ENCODE assay signal across 11 mouse cellular contexts in the genomic region with DNA sequence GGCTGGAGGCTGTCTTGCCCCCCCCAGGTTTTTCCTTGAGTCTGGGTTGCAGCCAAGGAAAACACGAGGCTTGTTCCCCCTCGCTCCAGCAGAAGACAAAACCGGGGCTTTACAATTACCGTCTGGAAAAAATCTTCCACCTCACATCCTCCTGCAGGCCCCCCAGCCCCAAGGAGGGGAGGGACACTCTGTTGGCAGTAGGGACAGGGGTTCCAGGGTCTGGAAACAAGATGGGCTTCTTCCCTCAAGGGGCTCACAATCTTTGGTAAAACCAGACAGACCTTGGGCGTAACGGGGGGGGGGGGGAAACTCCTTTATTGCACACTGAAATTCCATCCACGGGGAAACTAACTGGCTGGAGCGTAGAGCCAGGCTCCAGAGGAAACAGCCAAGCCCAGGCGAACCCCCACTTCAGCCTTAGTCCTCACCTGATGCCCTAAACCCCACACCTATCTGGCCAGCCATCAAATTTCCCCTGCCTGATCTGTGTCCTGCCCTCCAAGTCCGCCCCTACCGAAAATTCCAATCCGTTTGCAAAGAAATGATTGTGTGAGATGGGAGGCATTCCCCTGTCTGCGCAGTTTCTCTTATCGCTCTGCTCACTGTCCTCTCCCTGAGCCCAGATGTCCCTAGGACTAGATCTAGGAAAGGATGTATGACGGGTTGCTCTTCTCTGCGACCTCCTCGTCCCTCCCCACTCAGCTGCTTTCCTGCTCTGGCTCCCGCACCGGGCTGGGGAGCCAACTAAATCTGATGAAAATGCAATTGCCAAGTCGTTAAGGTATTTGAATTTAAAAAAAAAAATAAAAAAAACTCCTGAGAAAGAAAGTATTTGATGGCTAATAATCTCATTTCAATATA. TPM values are rescaled to one million over a fixed set of nuclear protein-coding genes. Genes with fewer than 3 reads are reported as not detected.
DNase-seq lines count a peak whose midpoint lies in the region; ATAC-seq and TF ChIP-seq lines count a peak whose summit lies in the region.
"Had no signal": no experiment of that assay in that cellular context is flagged by ENCODE, and none has a peak within 500 bp of the region (broad histone marks: within the 10 kb centered on the region; RNA-seq: fewer than 3 reads in every experiment).

No protein-coding gene starts in this region.

- H3K9me3 ChIP-seq in heart, embryonic 16.5 days (replicated peaks; ENCODE audit: control insufficient read depth, low read length): peaks cover 5% of the 10 kb centered on the region
- H3K9me3 ChIP-seq in E14TG2a.4 (ENCODE audit: low read length): peaks cover 12% of the 10 kb centered on the region
- no peaks in the 10 kb centered on the region for H3K9me3 ChIP-seq in embryonic facial prominence, embryonic 12.5 days
- 0 out of 2 replicates have a peak, but pooled peaks cover 4% of the 10 kb centered on the region for H3K9me3 ChIP-seq in midbrain, embryonic 12.5 days

- no peak for TF ChIP-seq CTCF in E14TG2a.4 (conservative IDR thresholded peaks at IDR 0.05; ENCODE audit: low read length)

- intact Hi-C loops in heart, postnatal 10 days (cut with DNase I): loop anchor here (5.0 kb wide), 1 partner anchor 242 kb away; no protein-coding TSS in a partner anchor

- no peaks in the 10 kb centered on the region for H3K36me3 ChIP-seq in heart, embryonic 16.5 days (ENCODE audit: control insufficient read depth, insufficient read depth)
- no peaks in the 10 kb centered on the region for H3K36me3 ChIP-seq in E14TG2a.4 (ENCODE audit: insufficient read depth, low read length)
- H3K36me3 ChIP-seq in embryonic facial prominence, embryonic 12.5 days: no peaks in the 10 kb centered on the region
- no peaks in the 10 kb centered on the region for H3K36me3 ChIP-seq in midbrain, embryonic 12.5 days

- H3K27me3 ChIP-seq in heart, embryonic 16.5 days (ENCODE audit: control insufficient read depth, insufficient read depth, low read length): peaks cover 54% of the 10 kb centered on the region
- H3K27me3 ChIP-seq in E14TG2a.4 (ENCODE audit: insufficient read depth, low read length): peaks cover 78% of the 10 kb centered on the region
- H3K27me3 ChIP-seq in embryonic facial prominence, embryonic 12.5 days: peaks cover 53% of the 10 kb centered on the region
- H3K27me3 ChIP-seq in midbrain, embryonic 12.5 days: peaks cover 67% of the 10 kb centered on the region

- no peak overlapping the region for H3K27ac ChIP-seq in heart, embryonic 16.5 days (ENCODE audit: low read length)
- H3K27ac ChIP-seq in embryonic facial prominence, embryonic 12.5 days: no peak overlapping the region
- no peak overlapping the region for H3K27ac ChIP-seq in midbrain, embryonic 12.5 days (replicated peaks)

- DNase-seq in heart, postnatal 10 days: no peak
- no peak for DNase-seq in right cerebral cortex, postnatal 25 days
- no peak for DNase-seq in layer of hippocampus, adult 9-10 months (ENCODE audit: low spot score)
- DNase-seq: heart, adult 18-20 months; kidney, adult 9 months; liver, postnatal 0 days had no signal

- H3K4me3 ChIP-seq in heart, embryonic 16.5 days (ENCODE audit: low read length): peak overlapping the region; percentile 30; the same call in 1 of the 2 replicates
- H3K4me3 ChIP-seq in E14TG2a.4 (replicated peaks; ENCODE audit: low read length): 0 out of 2 replicates have a peak overlapping the region, but pooled peaks have one; percentile 13
- H3K4me3 ChIP-seq in embryonic facial prominence, embryonic 12.5 days: no peak overlapping the region
- no peak overlapping the region for H3K4me3 ChIP-seq in midbrain, embryonic 12.5 days

- ATAC-seq in heart, embryonic 16.5 days (replicated peaks; ENCODE audit: extremely low read depth, insufficient read depth, low FRiP score): no peak
- ATAC-seq in embryonic facial prominence, embryonic 12.5 days (ENCODE audit: insufficient number of reproducible peaks, insufficient read depth, low FRiP score, low TSS enrichment): no peak
- ATAC-seq in midbrain, embryonic 12.5 days (ENCODE audit: low FRiP score, low read depth): no peak
- ATAC-seq: liver, postnatal 0 days had no signal

- peak overlapping the region; percentile 46; the same call in 1 of the 2 replicates for H3K4me2 ChIP-seq in heart, embryonic 16.5 days (ENCODE audit: low read depth, low read length)
- H3K4me2 ChIP-seq in embryonic facial prominence, embryonic 12.5 days (replicated peaks): peak overlapping the region; percentile 24; the same call in 1 of the 2 replicates
- H3K4me2 ChIP-seq in midbrain, embryonic 12.5 days (replicated peaks): 0 out of 2 replicates have a peak overlapping the region, but pooled peaks have one; percentile 55

- 10% methylated on average over 20 of the region's 20 CpGs for WGBS in heart, embryonic 16.5 days
- WGBS in embryonic facial prominence, embryonic 12.5 days: 5% methylated on average over 20 of the region's 20 CpGs
- 7% methylated on average over 20 of the region's 20 CpGs for WGBS in midbrain, embryonic 12.5 days

- H3K4me1 ChIP-seq in heart, embryonic 16.5 days (ENCODE audit: control insufficient read depth, insufficient read depth, low read length): peaks cover 21% of the 10 kb centered on the region
- H3K4me1 ChIP-seq in E14TG2a.4 (replicated peaks; ENCODE audit: low read depth, low read length): peaks cover 58% of the 10 kb centered on the region
- H3K4me1 ChIP-seq in embryonic facial prominence, embryonic 12.5 days: peaks cover 56% of the 10 kb centered on the region
- peaks cover 55% of the 10 kb centered on the region for H3K4me1 ChIP-seq in midbrain, embryonic 12.5 days

- no peak overlapping the region for H3K9ac ChIP-seq in heart, embryonic 16.5 days (ENCODE audit: low read length)
- no peak overlapping the region for H3K9ac ChIP-seq in embryonic facial prominence, embryonic 12.5 days
- H3K9ac ChIP-seq in midbrain, embryonic 12.5 days (replicated peaks): no peak overlapping the region
- H3K9ac ChIP-seq: liver, postnatal 0 days had no signal

RNA-seq across cellular contexts. Expression of a gene that starts 5.9 kb away (rescaled TPM):
- not detected in 2 replicates for polyA plus RNA-seq in heart, embryonic 16.5 days (2015; fragmentation: Nextera tagmentation; extraction: Ambion mirVana)
- not detected for total RNA-seq in heart, postnatal 10 days (2021)
- not detected in 2 replicates for polyA plus RNA-seq in embryonic facial prominence, embryonic 12.5 days (2016; fragmentation: Nextera tagmentation; extraction: Ambion mirVana)
- polyA plus RNA-seq in midbrain, embryonic 12.5 days (2016; fragmentation: Nextera tagmentation; extraction: Ambion mirVana): not detected in 2 replicates
- total RNA-seq: heart, adult 18-20 months; monocyte, adult 5-6 weeks had no signal
- polyA plus RNA-seq: liver, postnatal 0 days had no signal

RNA-seq across cellular contexts. Expression of a gene that starts 51.0 kb away (rescaled TPM):
- not detected in 2 replicates for polyA plus RNA-seq in heart, embryonic 16.5 days (2015; fragmentation: Nextera tagmentation; extraction: Ambion mirVana)
- total RNA-seq in heart, postnatal 10 days (2021): not detected
- not detected in 2 replicates for polyA plus RNA-seq in embryonic facial prominence, embryonic 12.5 days (2016; fragmentation: Nextera tagmentation; extraction: Ambion mirVana)
- 0.09 TPM in 1 of 2 replicates, not detected in the other for polyA plus RNA-seq in midbrain, embryonic 12.5 days (2016; fragmentation: Nextera tagmentation; extraction: Ambion mirVana)
- total RNA-seq: heart, adult 18-20 months had no signal

RNA-seq across cellular contexts. Expression of a gene that starts 57.0 kb away (rescaled TPM):
- not detected in 2 replicates for polyA plus RNA-seq in heart, embryonic 16.5 days (2015; fragmentation: Nextera tagmentation; extraction: Ambion mirVana)
- total RNA-seq in heart, postnatal 10 days (2021): not detected
- polyA plus RNA-seq in embryonic facial prominence, embryonic 12.5 days (2016; fragmentation: Nextera tagmentation; extraction: Ambion mirVana): not detected in 2 replicates
- polyA plus RNA-seq in midbrain, embryonic 12.5 days (2016; fragmentation: Nextera tagmentation; extraction: Ambion mirVana): not detected in 2 replicates
- total RNA-seq: heart, adult 18-20 months; monocyte, adult 5-6 weeks had no signal
- polyA plus RNA-seq: liver, postnatal 0 days had no signal

Comparison
In these comparisons a context has a peak if more than half of its experiments do, and no peak if none do; other contexts are left out.
1. H3K4me3 ChIP-seq: peak in heart, embryonic 16.5 days (single experiment) and E14TG2a.4 (single experiment); none in embryonic facial prominence, embryonic 12.5 days (single experiment) and midbrain, embryonic 12.5 days (single experiment).
2. Peak in every context shown above with its lines, with median percentiles within 50 percentile points of each other: H3K4me2 ChIP-seq.